Mouse (Mus musculus): Measurements from ENCODE around the gene Camkmt.

Gene Camkmt

GRCm38 (mm10) chr17:85089621-85090020 lies 731 bp upstream of the Camkmt start:
- DNase-seq (ENCODE audit: low spot score in 2 of 2): peak in 1 of 2 experiments; percentile 3

DNA sequence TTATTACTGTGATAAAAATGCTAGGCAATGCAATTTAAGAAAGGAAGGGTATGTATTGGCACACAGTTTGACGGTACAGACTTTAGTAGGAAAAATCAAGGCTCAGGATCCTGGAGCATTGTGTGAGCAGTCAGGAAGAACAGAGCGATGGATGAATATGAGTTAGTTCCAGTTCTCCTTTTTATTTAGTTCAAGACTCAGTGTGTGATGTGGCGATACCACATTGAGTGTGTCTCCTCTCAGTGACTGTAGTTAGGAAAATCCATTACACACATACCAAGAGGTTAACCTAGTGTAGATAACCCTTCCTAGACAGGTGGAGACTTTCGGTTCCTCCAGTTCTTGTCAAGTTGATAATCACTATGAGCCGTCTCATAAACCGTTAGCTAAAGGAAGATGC lies 1.4 kb downstream of the Camkmt start:
- no peak for DNase-seq (ENCODE audit: low spot score in 2 of 2)

GRCm38 (mm10) chr17:85096396-85096795 lies 6.0 kb downstream of the Camkmt start:
- peak; percentile 17 to 35 for DNase-seq (ENCODE audit: low spot score in 2 of 2)

GRCm38 (mm10) chr17:85098677-85099323 lies 8.4 kb downstream of the Camkmt start:
- no peak for DNase-seq (ENCODE audit: low spot score in 2 of 2)

- no peak for DNase-seq (ENCODE audit: low spot score in 2 of 2)
Measured at GRCm38 (mm10) chr17:85100232-85100631, 9.9 kb downstream of the Camkmt start.

DNA sequence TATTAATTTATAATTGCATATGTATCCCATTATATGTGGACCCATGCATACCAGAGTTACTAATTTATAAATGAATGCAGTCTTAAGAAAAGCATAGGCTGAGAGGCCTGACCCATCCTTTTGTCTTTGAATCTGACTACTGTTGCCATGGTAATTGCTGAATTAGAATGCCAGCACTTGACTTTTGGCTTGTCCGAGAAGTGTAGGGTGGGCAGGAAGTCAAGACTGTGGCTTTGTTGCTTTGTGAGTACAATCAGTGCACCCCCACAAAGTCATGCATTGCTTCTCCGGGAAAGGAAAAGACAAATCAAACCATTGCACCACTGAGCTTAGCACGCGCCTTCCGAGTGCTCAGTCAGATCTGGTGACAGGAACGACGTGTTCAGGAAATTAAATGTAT lies 11.4 kb downstream of the Camkmt start:
- DNase-seq (ENCODE audit: low spot score in 2 of 2): no peak

DNA sequence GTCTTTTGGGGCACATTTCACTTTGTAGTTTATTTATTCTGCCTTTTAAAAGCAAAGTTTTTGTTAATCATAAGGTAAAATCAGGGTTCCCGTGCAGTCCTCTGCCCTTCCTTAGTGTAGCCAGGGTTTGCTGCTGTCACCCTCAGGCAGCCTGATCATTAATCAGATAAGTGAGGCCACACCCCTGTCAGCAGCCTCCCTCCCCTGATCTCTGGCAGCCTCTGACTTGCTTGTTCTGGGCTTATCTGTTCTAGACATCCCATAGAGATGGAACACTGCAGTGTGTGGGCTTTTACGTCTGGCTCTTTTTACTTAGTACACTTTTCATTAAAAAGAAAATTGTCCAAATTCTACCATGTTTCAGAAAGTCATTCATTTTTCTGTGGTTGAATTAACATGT lies 13.0 kb downstream of the Camkmt start:
- DNase-seq (ENCODE audit: low spot score in 2 of 2): no peak

DNA sequence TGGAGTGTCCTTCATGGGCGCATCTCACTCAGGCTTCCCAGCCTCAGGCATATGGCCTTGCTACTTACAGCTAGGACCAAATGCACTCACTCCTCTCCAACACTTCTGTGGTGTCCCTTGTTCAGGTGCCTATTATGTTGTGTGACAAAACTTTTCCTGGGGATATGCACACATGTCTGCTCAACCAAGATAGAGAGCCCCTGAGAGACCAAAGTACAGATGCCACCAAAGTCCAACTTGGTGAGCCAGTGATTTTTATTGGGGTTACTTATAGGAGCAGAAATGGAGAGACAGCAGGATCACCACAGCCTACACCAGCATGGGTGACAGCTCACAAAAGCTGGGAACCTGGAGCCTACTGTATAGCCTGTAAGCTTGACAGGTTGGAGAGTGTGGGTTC lies 20.3 kb downstream of the Camkmt start:
- no peak for DNase-seq (ENCODE audit: low spot score in 2 of 2)

GRCm38 (mm10) chr17:85113441-85113840 lies 23.1 kb downstream of the Camkmt start:
- DNase-seq (ENCODE audit: low spot score in 2 of 2): no peak

- DNase-seq (ENCODE audit: low spot score in 2 of 2): peak in 1 of 2 experiments; percentile 9
Measured at GRCm38 (mm10) chr17:85116643-85117042, 26.3 kb downstream of the Camkmt start.

GRCm38 (mm10) chr17:85138393-85138792 lies 48.0 kb downstream of the Camkmt start:
- DNase-seq (ENCODE audit: low spot score in 2 of 2): no peak

- DNase-seq (ENCODE audit: low spot score in 2 of 2): no peak
Measured at GRCm38 (mm10) chr17:85141621-85142020, 51.3 kb downstream of the Camkmt start.

DNA sequence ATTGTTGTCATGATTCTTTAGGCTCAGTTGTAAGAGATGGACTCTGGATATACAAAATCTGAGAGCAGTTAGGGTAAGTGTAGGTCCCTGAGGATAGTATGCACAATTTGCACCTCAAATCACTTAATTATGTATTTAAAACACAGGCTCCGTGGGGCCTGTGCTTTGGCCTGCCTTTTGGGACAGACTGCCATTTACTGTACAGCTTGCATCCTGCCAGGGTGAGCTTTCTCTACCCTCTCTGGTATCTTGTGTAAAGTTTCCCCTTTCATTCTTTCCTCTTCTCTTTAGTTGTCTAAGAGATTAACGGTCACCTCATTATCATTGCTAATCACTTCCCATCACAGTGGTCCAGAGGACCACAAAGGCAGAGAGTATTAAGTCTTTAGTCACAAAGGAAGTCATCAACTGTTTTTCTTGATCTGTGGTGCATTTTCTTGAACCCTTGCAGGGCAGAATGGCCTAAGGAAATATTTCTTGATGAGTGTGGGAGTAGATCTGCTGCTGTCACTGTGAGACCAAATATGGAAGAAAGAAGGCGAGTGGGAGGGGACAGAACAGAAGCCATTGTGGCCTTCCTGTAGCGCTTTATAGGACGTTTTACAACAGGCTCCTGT lies 52.3 kb downstream of the Camkmt start:
- no peak for DNase-seq (ENCODE audit: low spot score in 2 of 2)

- DNase-seq (ENCODE audit: low spot score in 2 of 2): no peak
Measured at GRCm38 (mm10) chr17:85144141-85144540, 53.8 kb downstream of the Camkmt start.

- no peak for DNase-seq (ENCODE audit: low spot score in 2 of 2)
Measured at GRCm38 (mm10) chr17:85148348-85148747, 58.0 kb downstream of the Camkmt start.

- no peak for DNase-seq (ENCODE audit: low spot score in 2 of 2)
Measured at GRCm38 (mm10) chr17:85149211-85149738, 58.9 kb downstream of the Camkmt start.

GRCm38 (mm10) chr17:85151264-85151663 lies 60.9 kb downstream of the Camkmt start:
- no peak for DNase-seq (ENCODE audit: low spot score in 2 of 2)

- DNase-seq (ENCODE audit: low spot score in 2 of 2): no peak
Measured at GRCm38 (mm10) chr17:85158202-85158601, 67.8 kb downstream of the Camkmt start.

DNA sequence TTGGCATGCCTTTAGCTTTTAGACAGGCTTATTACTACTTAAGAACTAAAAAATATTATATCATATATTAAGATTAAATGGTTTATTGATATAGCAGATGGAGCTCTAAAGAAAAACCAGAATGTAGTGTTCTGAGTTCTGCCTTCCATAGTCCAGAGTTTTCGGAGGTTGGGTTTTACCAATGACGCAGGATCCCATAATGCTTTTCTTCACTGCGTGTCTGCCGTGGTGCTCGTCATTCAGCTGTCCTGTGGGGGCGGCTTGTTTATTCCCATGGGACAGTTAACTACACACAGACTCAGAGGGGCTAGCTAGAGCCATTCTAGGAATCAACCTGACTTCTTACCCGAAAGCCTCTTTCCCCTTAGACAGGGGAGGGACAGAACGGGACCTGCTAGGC lies 69.2 kb downstream of the Camkmt start:
- no peak for DNase-seq (ENCODE audit: low spot score in 2 of 2)

GRCm38 (mm10) chr17:85160786-85161185 lies 70.4 kb downstream of the Camkmt start:
- DNase-seq (ENCODE audit: low spot score in 2 of 2): no peak

DNA sequence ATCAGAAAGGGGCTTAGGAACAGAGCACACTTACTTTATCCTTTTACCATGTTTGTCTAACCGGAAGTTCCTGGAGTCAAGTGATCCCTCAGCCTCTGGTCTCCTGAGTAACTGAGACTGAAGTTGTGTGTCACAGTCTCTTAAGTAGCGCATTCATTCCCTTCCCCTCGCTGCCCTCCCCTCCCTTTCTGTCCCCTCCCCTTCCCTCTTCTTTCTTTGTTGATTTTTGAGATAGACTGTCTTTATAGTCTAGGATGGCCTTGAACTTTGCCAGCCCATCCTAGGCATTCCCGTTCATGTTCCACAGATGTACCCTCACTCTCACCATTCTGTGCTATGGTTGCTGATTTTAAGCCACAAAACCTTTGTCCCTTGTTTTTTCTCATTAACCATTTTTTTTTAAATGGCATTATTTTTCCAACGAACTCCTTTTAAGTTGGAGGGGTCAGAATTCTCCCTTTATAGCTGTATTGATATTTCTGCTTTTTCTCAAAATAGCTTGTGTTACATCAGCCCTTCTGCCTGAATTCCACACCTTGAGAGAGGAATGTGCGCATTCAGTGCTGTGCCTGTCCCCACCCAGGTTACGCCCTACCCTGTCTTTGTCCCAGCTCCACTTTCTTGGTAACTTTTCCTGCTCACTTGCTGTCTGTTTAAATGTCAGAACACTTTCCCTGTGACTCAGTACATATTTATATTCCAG lies 72.4 kb downstream of the Camkmt start:
- no peak for DNase-seq (ENCODE audit: low spot score in 2 of 2)

DNA sequence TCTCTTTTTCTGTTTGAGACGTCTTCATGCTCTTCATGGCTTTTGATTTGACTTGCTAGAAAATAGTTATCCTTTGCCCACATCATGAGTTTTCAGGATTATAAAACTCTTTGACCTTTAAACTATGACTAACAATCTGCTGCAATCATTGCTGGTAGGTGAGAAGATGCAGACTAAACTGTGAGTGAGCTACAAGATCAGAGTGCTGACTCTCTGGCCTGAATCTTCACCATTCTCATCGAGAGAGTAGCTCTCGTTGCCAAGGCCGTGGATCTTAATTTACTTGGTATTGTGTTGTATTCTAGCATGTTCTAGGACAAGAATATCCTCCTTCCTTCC lies 72.9 kb downstream of the Camkmt start:
- no peak for DNase-seq (ENCODE audit: low spot score in 2 of 2)

DNA sequence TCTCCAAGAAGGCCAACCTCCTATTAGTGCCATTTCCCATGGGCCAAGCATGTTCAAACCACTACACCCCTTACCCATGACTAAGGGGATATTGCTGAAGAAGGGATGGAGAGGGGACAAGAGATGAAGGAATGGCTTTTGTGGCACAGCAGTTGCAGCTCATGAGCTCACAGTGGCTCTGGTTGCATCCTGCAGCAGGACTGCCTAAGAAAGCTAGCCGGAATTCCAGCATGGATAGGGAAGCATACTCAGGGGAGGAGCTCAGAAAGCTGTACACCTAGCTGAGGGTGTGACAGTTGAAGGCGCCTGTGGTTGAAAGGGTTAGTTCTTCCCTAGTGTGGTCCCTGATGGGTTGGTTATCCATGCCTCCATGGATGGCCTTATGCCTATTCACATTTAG lies 78.4 kb downstream of the Camkmt start:
- no peak for DNase-seq (ENCODE audit: low spot score in 2 of 2)

Data from spleen, postnatal 36 days (tissue).